Mouse (Mus musculus): ENCODE measurements at regions not wholly inside any gene's neighbourhood (a gene's known extent, or its start where the extent isn't known, plus 50 kb on each side); places are given as distances from the start of the nearest gene placed in this dataset.
"Not testable (repeated sequence)": the region's sequence is repeated elsewhere in the genome, so short reads cannot be mapped to it uniquely, and the experiment has no call there.

DNA sequence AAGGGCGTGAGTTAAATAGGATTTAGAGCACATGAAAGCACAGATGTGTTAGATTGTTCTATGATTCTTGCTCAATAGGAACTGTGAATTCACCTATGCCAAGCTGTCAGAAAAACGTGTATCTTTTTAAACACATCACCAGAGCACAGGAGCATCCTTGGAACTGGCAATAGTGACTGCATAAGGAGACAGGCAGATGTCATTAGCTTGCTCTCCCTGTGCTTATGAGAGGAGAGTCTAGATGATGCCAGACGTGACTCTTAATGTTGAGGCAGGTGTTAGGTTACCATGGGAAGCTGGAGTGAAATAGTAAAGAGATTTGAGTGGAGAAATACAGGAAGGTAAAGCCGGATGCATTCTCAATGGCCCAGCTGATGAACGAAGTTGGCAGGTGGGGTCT, 212.8 kb downstream of the Trib2 start:
- Histone ChIP-seq H3K4me3 (replicated peaks) (no peak overlapping the region), H3K36me3 (no peaks in the 10 kb centered on the region), H3K9ac (replicated peaks) (no peak overlapping the region), H3K9me3 (no peaks in the 10 kb centered on the region), H3K27me3 (no peaks in the 10 kb centered on the region), H3K4me1 (replicated peaks) (peaks cover 17% of the 10 kb centered on the region), H3K27ac (peak overlapping the region; percentile 26; the same call in 1 of the 2 replicates), H3K4me2 (replicated peaks) (no peak overlapping the region)
- 47% methylated on average over 5 of the region's 5 CpGs for WGBS
- no peak for ATAC-seq

DNA sequence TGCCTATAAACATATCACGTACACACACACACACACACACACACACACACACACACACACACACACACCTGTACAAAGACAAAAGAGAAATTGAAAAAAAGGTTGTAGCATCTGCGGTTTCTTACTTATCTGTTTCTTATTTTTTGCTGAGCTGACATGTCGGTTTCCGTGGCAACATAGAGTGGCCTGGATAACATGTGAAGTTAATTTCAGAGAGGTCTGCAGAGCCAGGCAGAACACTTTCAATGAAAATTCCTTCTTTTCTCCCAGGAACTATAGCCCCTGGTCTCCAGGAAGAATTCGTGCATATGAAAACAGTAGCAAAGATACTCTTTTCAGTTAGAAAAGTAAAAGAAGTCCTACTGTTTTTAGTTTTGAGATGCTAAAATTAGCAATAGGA, 213.4 kb downstream of the Trib2 start:
- peaks cover 17% of the 10 kb centered on the region for H3K4me1 ChIP-seq (replicated peaks)
- H3K9ac ChIP-seq (replicated peaks): no peak overlapping the region
- H3K4me2 ChIP-seq (replicated peaks): no peak overlapping the region
- H3K27ac ChIP-seq: peak overlapping the region; percentile 26; the same call in 1 of the 2 replicates
- peak; percentile 70 for ATAC-seq
- H3K9me3 ChIP-seq: no peaks in the 10 kb centered on the region
- no peak overlapping the region for H3K4me3 ChIP-seq (replicated peaks)
- no peaks in the 10 kb centered on the region for H3K27me3 ChIP-seq
- WGBS: 43% methylated on average over 5 of the region's 5 CpGs
- no peaks in the 10 kb centered on the region for H3K36me3 ChIP-seq

DNA sequence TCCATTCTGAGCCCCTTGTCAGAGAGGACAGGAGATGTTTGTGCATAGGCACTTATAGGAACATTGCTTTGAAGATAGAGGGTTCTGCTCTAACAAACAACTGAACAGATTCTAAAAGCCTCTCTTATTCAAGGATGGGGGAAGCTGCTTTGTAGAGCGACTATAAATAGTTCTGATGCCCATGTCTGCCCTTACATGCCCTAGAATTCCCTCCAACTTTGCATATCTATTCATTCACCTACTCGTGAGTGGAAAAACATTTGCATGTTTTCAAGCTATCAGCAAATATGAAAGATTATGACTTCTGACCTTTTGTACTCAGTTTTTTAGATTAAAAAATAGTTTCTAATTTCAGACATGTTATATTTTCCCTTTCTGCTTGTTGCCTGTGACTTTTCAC, 222.0 kb downstream of the Trib2 start:
- Histone ChIP-seq H3K36me3 (no peaks in the 10 kb centered on the region), H3K9me3 (no peaks in the 10 kb centered on the region)
- 52% methylated on average over 2 of the region's 2 CpGs for WGBS

DNA sequence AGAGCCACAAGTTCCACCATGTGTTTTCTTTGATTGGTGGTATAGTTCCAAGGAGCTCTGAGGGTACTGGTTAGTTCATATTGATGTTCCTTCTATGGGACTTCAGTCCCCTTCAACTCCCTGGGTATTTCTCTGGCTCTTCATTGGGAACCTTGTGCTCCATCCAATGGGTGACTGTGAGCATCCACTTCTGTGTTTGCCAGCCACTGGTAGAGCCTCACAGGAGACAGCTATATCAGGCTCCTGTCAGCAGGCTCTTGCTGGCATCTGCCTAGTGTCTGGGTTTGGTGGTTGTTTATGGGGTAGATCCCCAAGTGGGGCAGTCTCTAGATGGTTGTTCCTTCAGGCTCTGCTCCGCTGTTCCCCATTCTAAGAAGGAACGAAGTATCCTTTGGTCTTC, 228.9 kb downstream of the Trib2 start:
- H3K4me2 ChIP-seq (replicated peaks); H3K4me3 ChIP-seq (replicated peaks); H3K27ac ChIP-seq; ATAC-seq; H3K4me1 ChIP-seq (replicated peaks); H3K27me3 ChIP-seq; H3K9me3 ChIP-seq; H3K36me3 ChIP-seq; H3K9ac ChIP-seq (replicated peaks): not testable (repeated sequence)
- 97% methylated on average over 2 of the region's 2 CpGs for WGBS

More for the DNA sequence above, 222.0 kb downstream of the Trib2 start:
- Histone ChIP-seq H3K4me3 (replicated peaks) (no peak overlapping the region), H3K27me3 (no peaks in the 10 kb centered on the region), H3K27ac (no peak overlapping the region), H3K4me1 (replicated peaks) (no peaks in the 10 kb centered on the region), H3K9ac (replicated peaks) (no peak overlapping the region), H3K4me2 (replicated peaks) (no peak overlapping the region)
- no peak for ATAC-seq

GRCm38 (mm10) chr12:15586706-15587442, 229.8 kb downstream of the Trib2 start:
- ATAC-seq: no peak

DNA sequence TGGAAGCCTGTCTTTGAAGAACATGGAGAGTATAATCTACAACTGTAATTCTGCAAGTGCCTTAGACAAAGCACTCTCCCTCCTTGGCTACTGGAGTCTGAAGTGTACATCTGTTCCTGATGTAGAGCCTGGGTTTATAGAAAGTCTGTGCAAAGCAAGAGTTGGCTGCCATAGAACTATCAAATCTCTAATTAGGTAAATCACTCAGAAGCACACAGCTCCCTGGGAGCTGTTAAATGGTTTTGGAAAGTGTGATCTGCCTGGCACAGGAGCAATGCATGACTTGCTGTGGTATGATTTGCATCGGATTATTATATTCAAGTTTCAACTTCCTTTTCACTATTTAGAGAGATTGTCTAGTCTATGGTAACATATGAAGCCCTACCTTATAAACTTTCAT, 230.9 kb downstream of the Trib2 start:
- no peaks in the 10 kb centered on the region for H3K27me3 ChIP-seq
- H3K4me2 ChIP-seq (replicated peaks): no peak overlapping the region
- H3K4me3 ChIP-seq (replicated peaks): no peak overlapping the region
- no peaks in the 10 kb centered on the region for H3K9me3 ChIP-seq
- no peak overlapping the region for H3K27ac ChIP-seq
- WGBS: 89% methylated on average over 1 of the region's 1 CpGs
- H3K9ac ChIP-seq (replicated peaks): no peak overlapping the region
- H3K4me1 ChIP-seq (replicated peaks): no peaks in the 10 kb centered on the region
- no peak for ATAC-seq
- H3K36me3 ChIP-seq: no peaks in the 10 kb centered on the region

More at GRCm38 (mm10) chr12:15586706-15587442, 229.8 kb downstream of the Trib2 start:
- Histone ChIP-seq H3K4me1 (replicated peaks) (no peaks in the 10 kb centered on the region), H3K4me3 (replicated peaks) (no peak overlapping the region), H3K9ac (replicated peaks) (no peak overlapping the region), H3K27ac (no peak overlapping the region), H3K36me3 (no peaks in the 10 kb centered on the region), H3K4me2 (replicated peaks) (no peak overlapping the region), H3K9me3 (no peaks in the 10 kb centered on the region), H3K27me3 (no peaks in the 10 kb centered on the region)
- 93% methylated on average over 4 of the region's 4 CpGs for WGBS

DNA sequence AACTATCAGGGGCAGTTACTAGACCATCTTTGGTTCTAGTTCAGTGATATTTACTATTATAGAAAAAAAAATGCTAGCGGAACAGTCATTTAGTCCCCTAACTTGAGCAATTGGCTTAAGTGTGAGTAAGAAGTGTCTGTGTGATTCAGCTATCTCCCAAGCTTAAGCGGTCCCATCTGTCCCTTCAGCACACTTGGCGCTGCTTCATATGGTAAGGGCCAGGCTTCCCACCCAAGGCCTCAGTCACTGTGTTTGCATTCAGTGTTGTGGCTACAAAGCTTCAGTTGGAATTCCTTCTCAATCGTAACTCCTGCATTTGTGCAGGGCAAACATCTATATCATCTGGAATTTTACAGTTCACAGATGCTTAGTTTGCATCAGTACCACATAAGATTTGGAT, 232.0 kb downstream of the Trib2 start:
- Histone ChIP-seq H3K27ac (no peak overlapping the region), H3K9ac (replicated peaks) (no peak overlapping the region), H3K36me3 (no peaks in the 10 kb centered on the region), H3K4me2 (replicated peaks) (no peak overlapping the region), H3K4me3 (replicated peaks) (no peak overlapping the region), H3K9me3 (no peaks in the 10 kb centered on the region), H3K27me3 (no peaks in the 10 kb centered on the region), H3K4me1 (replicated peaks) (no peaks in the 10 kb centered on the region)
- ATAC-seq: no peak
- 96% methylated on average over 4 of the region's 4 CpGs for WGBS

GRCm38 (mm10) chr12:15566785-15567109, 250.0 kb downstream of the Trib2 start:
- peaks cover 9% of the 10 kb centered on the region; the same call in 1 of the 2 replicates for H3K4me1 ChIP-seq (replicated peaks)
- H3K36me3 ChIP-seq: no peaks in the 10 kb centered on the region
- ATAC-seq: no peak
- WGBS: 52% methylated on average over 4 of the region's 4 CpGs
- no peak overlapping the region for H3K27ac ChIP-seq
- no peaks in the 10 kb centered on the region for H3K27me3 ChIP-seq
- H3K4me2 ChIP-seq (replicated peaks): no peak overlapping the region
- no peak overlapping the region for H3K4me3 ChIP-seq (replicated peaks)
- H3K9me3 ChIP-seq: no peaks in the 10 kb centered on the region
- H3K9ac ChIP-seq (replicated peaks): no peak overlapping the region

GRCm38 (mm10) chr12:15565941-15566784, 250.6 kb downstream of the Trib2 start:
- Histone ChIP-seq H3K9me3 (no peaks in the 10 kb centered on the region), H3K4me2 (replicated peaks) (no peak overlapping the region), H3K27me3 (no peaks in the 10 kb centered on the region), H3K36me3 (no peaks in the 10 kb centered on the region), H3K4me1 (replicated peaks) (peaks cover 9% of the 10 kb centered on the region; the same call in 1 of the 2 replicates), H3K4me3 (replicated peaks) (no peak overlapping the region), H3K9ac (replicated peaks) (no peak overlapping the region), H3K27ac (no peak overlapping the region)
- ATAC-seq: peak; percentile 63; the same call in 1 of the 2 replicates
- 16% methylated on average over 3 of the region's 3 CpGs for WGBS

- no peaks in the 10 kb centered on the region for H3K36me3 ChIP-seq
- no peak overlapping the region for H3K9ac ChIP-seq (replicated peaks)
- H3K4me3 ChIP-seq (replicated peaks): no peak overlapping the region
- WGBS: 55% methylated on average over 4 of the region's 4 CpGs
- no peaks in the 10 kb centered on the region for H3K9me3 ChIP-seq
- no peak for ATAC-seq
- H3K27me3 ChIP-seq: no peaks in the 10 kb centered on the region
- no peak overlapping the region for H3K4me2 ChIP-seq (replicated peaks)
- no peak overlapping the region for H3K27ac ChIP-seq
- H3K4me1 ChIP-seq (replicated peaks): peaks cover 9% of the 10 kb centered on the region; the same call in 1 of the 2 replicates
Measured at GRCm38 (mm10) chr12:15562826-15563225, 253.9 kb downstream of the Trib2 start.

GRCm38 (mm10) chr12:15555471-15555870, 261.3 kb downstream of the Trib2 start:
- no peak overlapping the region for H3K4me2 ChIP-seq (replicated peaks)
- no peaks in the 10 kb centered on the region for H3K36me3 ChIP-seq
- H3K4me3 ChIP-seq (replicated peaks): no peak overlapping the region
- no peak for ATAC-seq
- H3K9ac ChIP-seq (replicated peaks): no peak overlapping the region
- H3K27ac ChIP-seq: no peak overlapping the region
- 87% methylated on average over 6 of the region's 6 CpGs for WGBS
- H3K27me3 ChIP-seq: no peaks in the 10 kb centered on the region
- no peaks in the 10 kb centered on the region for H3K4me1 ChIP-seq (replicated peaks)
- no peaks in the 10 kb centered on the region for H3K9me3 ChIP-seq

DNA sequence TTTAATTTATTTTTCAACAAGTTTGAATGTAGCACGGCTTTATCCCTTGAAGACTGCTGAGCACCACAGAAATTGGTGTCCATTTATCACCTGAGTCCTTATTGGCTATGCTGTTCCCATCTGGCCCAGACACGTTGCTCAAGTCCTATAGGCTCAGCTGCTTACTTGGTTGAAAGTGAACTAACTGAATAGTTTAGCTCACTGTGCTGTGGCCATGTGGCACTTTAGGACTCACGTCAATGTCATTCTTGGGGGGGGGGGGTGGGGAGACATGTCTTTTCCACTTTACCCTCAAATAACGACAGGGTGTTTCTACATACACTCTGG, 263.1 kb downstream of the Trib2 start:
- Histone ChIP-seq H3K4me3 (replicated peaks) (no peak overlapping the region), H3K27me3 (no peaks in the 10 kb centered on the region), H3K9me3 (no peaks in the 10 kb centered on the region), H3K4me2 (replicated peaks) (no peak overlapping the region), H3K4me1 (replicated peaks) (no peaks in the 10 kb centered on the region), H3K27ac (no peak overlapping the region), H3K36me3 (no peaks in the 10 kb centered on the region), H3K9ac (replicated peaks) (no peak overlapping the region)
- WGBS: 61% methylated on average over 4 of the region's 4 CpGs
- peak; percentile 37 for ATAC-seq
